Mouse (Mus musculus) heart, embryonic 14.5 days (tissue): Measurements from ENCODE around the gene Lrp2. TPM values are rescaled to one million over a fixed set of nuclear protein-coding genes. Genes with fewer than 3 reads are reported as not detected.

Experiments used
- ATAC-seq: fragments of 200-750 bp; cut with Nextera tagmentation; 2 replicates; pipeline ENCODE4 v1.8.0; 2017; ENCODE audit warnings: low read depth, moderate TSS enrichment; ENCODE audit not compliant: insufficient number of reproducible peaks, insufficient read depth, low FRiP score
- H3K27ac ChIP-seq, 2 experiments: fragments of 200-500 bp in 1 of 2; fragments of 300-500 bp in 1 of 2; sonication (generic) in 1 of 2; replicated peaks in 1 of 2; 2 replicates each; pipeline ENCODE4 v1.5.1; 2012 to 2014; ENCODE audit warnings: low read depth in 2 of 2, low read length in 2 of 2, control low read depth in 1 of 2, mild to moderate bottlenecking in 1 of 2, mixed read lengths in 1 of 2; ENCODE audit not compliant: control insufficient read depth in 1 of 2, insufficient read depth in 1 of 2
- H3K27me3 ChIP-seq: fragments of 300-500 bp; sonication (generic); 2 replicates; pipeline ENCODE4 v1.6.1; 2014; ENCODE audit warnings: mild to moderate bottlenecking, low read length, control low read depth; ENCODE audit not compliant: control insufficient read depth, insufficient read depth
- H3K36me3 ChIP-seq: fragments of 300-500 bp; sonication (generic); 2 replicates; pipeline ENCODE4 v1.6.1; 2014; ENCODE audit warnings: mild to moderate bottlenecking, control low read depth, low read length, mixed read lengths; ENCODE audit not compliant: control insufficient read depth, insufficient read depth
- H3K4me1 ChIP-seq, 2 experiments: fragments of 200-500 bp in 1 of 2; fragments of 300-500 bp in 1 of 2; sonication (generic) in 1 of 2; 2 replicates each; pipeline ENCODE4 v1.6.1; 2012 to 2014; ENCODE audit warnings: low read length in 2 of 2, control low read depth in 1 of 2, mixed read lengths in 1 of 2; ENCODE audit not compliant: control insufficient read depth in 2 of 2, insufficient read depth in 2 of 2
- H3K4me2 ChIP-seq: fragments of 300-500 bp; sonication (generic); 2 replicates; pipeline ENCODE4 v1.6.1; 2014; ENCODE audit warnings: mild to moderate bottlenecking, low read length
- H3K4me3 ChIP-seq, 2 experiments: fragments of 200-500 bp in 1 of 2; fragments of 300-500 bp in 1 of 2; sonication (generic) in 1 of 2; 2 replicates each; pipeline ENCODE4 v1.5.1; 2012 to 2014; ENCODE audit warnings: low read length in 2 of 2, mild to moderate bottlenecking in 2 of 2, control low read depth in 1 of 2, low read depth in 1 of 2, moderate library complexity in 1 of 2; ENCODE audit not compliant: control insufficient read depth in 1 of 2, insufficient read depth in 1 of 2
- H3K9ac ChIP-seq: fragments of 300-500 bp; sonication (generic); 2 replicates; pipeline ENCODE4 v1.6.1; 2014; ENCODE audit warnings: mild to moderate bottlenecking, low read length
- H3K9me3 ChIP-seq: fragments of 300-500 bp; sonication (generic); 2 replicates; pipeline ENCODE4 v1.6.1; 2016; ENCODE audit warnings: low read length, control low read depth; ENCODE audit not compliant: control insufficient read depth
- WGBS: fragments of 180-500 bp; shearing (Covaris S2); extraction: QIAGEN DNeasy Blood & Tissue Kit; methylation state at CpG from one replicate; pipeline ENCODE4 v1.1.7; 2014; 5-methylcytosine and 5-hydroxymethylcytosine counted together
- polyA plus RNA-seq: library from polyadenylated mRNA; unstranded; fragments of >200 nt; fragmentation: Nextera tagmentation; extraction: Ambion mirVana; gene quantifications from 2 replicates; pipeline ENCODE4 v1.2.1, GENCODE M21; 2014

The Lrp2 gene
- polyA plus RNA-seq, 1 experiment from 2014 or later = 1.00 TPM

DNA sequence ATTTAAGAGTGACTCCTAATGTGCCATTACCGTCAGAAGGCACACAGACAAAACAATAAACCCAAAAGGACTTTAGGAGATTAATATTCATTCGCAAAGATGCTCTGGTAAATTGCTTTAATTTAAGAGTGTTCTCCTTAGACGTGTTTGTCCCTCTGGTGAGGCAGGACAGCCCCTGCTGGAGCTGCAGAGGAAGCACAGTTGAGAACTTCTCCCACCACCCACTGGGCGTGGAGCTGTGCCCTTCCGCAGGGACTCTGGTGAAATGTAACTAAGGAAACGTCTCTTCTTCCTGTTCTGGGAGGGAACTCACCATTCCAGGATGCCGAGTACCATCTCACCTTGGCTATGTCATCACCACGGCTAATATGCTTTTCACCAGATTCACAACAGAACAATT is 204.1 kb downstream of the Lrp2 start:
- 39% methylated on average over 8 of the region's 8 CpGs for WGBS
- Histone ChIP-seq H3K4me1 (no peaks in the 10 kb centered on the region; a peak in 1 of 4 replicates), H3K27ac (no peak overlapping the region), H3K4me2 (no peak overlapping the region), H3K9me3 (no peaks in the 10 kb centered on the region), H3K27me3 (no peaks in the 10 kb centered on the region), H3K9ac (no peak overlapping the region), H3K4me3 (no peak overlapping the region), H3K36me3 (no peaks in the 10 kb centered on the region)
- no peak for ATAC-seq

DNA sequence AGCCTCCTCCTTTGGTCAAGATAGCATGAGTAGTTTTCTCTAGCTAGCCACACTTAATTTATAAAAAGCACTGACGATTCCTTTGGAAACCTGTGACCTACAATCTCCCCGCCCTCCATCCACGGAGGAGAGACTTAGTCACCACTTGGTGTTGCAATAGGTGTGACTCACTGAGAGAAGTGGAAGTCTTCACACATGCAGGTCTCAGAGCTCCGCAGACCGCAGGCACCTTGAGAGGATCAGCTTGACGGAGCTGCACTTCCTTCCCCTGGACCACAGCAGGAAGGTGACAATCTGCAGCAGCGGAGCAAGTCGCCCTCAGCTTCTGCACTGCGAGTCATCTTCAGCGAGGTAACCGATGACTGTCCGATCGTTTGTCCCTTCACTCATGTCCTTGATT is 205.6 kb downstream of the Lrp2 start, which contains the start of gene Dhrs9:
TSS of gene Dhrs9 (plus strand) at position 165 of the 400 bp plus-strand sequence.
- H3K27ac ChIP-seq = no peak within 1 kb of the TSS
- WGBS = 38% methylated on average over 13 of the region's 13 CpGs
- H3K4me1 ChIP-seq = no peaks in the 10 kb centered on the region; a peak in 1 of 4 replicates
- H3K36me3 ChIP-seq = no peaks in the 10 kb centered on the region
- no peak within 1 kb of the TSS for H3K4me3 ChIP-seq
- no peak within 1 kb of the TSS for H3K4me2 ChIP-seq
- H3K27me3 ChIP-seq = no peaks in the 10 kb centered on the region
- no peaks in the 10 kb centered on the region for H3K9me3 ChIP-seq
- no peak within 1 kb of the TSS for H3K9ac ChIP-seq
- no peak for ATAC-seq

DNA sequence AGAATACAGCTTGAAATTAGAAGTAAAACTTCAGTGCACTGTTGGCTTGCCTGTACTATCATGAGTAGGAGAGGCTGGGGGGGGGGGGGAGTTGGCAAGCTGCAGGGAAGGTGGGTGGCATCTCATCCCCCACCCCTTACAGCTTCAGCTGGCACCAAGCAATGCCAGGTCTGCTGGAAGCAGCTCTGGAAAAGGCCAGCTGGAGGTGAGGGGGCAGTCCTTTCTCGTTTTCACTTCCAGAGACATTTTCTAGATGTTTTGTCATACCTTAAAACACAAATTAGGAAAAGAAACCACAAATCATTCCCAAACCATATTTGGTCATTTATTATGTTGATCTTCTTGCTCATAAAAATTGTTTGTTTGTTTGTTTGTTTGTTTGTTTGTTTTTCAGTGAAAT is 206.1 kb downstream of the Lrp2 start:
- Histone ChIP-seq H3K4me3 (no peak overlapping the region), H3K9me3 (no peaks in the 10 kb centered on the region), H3K4me2 (no peak overlapping the region), H3K4me1 (no peaks in the 10 kb centered on the region; a peak in 1 of 4 replicates), H3K36me3 (no peaks in the 10 kb centered on the region), H3K27ac (no peak overlapping the region), H3K9ac (no peak overlapping the region), H3K27me3 (no peaks in the 10 kb centered on the region)
- no peak for ATAC-seq
- WGBS = 50% methylated on average over 1 of the region's 1 CpGs

DNA sequence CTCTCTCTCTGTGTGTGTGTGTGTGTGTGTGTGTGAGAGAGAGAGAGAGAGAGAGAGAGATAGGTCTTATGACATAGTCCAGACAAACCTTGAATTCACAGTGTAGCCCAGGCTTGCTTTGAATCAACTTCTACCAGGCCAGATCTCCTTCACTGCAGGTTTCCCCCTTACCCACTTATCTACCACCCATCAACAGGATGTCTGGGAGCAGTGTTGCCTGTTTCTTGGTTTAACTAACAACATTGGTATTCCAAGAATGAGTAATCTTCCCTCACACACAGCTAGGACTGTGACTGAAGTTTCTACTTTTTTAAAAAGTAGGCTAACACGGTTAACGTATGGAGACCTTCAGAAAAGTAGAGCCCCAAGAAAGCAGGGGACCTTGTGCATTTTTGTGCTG is 209.1 kb downstream of the Lrp2 start:
- no peak overlapping the region for H3K4me3 ChIP-seq
- H3K9ac ChIP-seq = no peak overlapping the region
- no peak overlapping the region for H3K27ac ChIP-seq
- WGBS = 56% methylated on average over 2 of the region's 2 CpGs
- no peaks in the 10 kb centered on the region for H3K27me3 ChIP-seq
- ATAC-seq = no peak
- no peaks in the 10 kb centered on the region for H3K9me3 ChIP-seq
- no peak overlapping the region for H3K4me2 ChIP-seq
- H3K4me1 ChIP-seq = no peaks in the 10 kb centered on the region; a peak in 1 of 4 replicates
- H3K36me3 ChIP-seq = no peaks in the 10 kb centered on the region

Other genes with a start within 250 kb of the Lrp2 start
- not detected in 2 replicates for gene Abcb11, start 243.4 kb downstream of the Lrp2 start, polyA plus RNA-seq
- gene Dhrs9, start 205.6 kb downstream of the Lrp2 start, polyA plus RNA-seq = not detected in 2 replicates
- 10.7 and 12.1 TPM in 2 replicates for gene Bbs5, start 61.1 kb upstream of the Lrp2 start, polyA plus RNA-seq
- 23.2 and 28.0 TPM in 2 replicates for gene Klhl41, start 84.1 kb upstream of the Lrp2 start, polyA plus RNA-seq
- 24.0 and 24.8 TPM in 2 replicates for gene Fastkd1, start 127.5 kb upstream of the Lrp2 start, polyA plus RNA-seq
- 64.9 and 77.0 TPM in 2 replicates for gene Ppig, start 136.5 kb upstream of the Lrp2 start, polyA plus RNA-seq
- gene Ccdc173, start 203.5 kb upstream of the Lrp2 start, polyA plus RNA-seq = 1.5 and 1.8 TPM in 2 replicates
- gene Phospho2, start 203.6 kb upstream of the Lrp2 start, polyA plus RNA-seq = 18.8 and 20.2 TPM in 2 replicates
- 57.1 and 59.9 TPM in 2 replicates for gene Klhl23, start 235.9 kb upstream of the Lrp2 start, polyA plus RNA-seq